Mouse (Mus musculus): ENCODE data around the gene Ddx20.

- TF ChIP-seq POLR2A (IDR thresholded peaks at IDR 0.05; ENCODE audit: insufficient read depth, low read depth, low read length) = no peak
- no peak for TF ChIP-seq CTCF (IDR thresholded peaks at IDR 0.05; ENCODE audit: insufficient read depth, low read depth, low read length)
Observed at GRCm38 (mm10) chr3:105655031-105655585, 32.3 kb downstream of the Ddx20 start.
